Mouse (Mus musculus): ENCODE results near the gene Il11. TPM values are rescaled to one million over a fixed set of nuclear protein-coding genes. Genes with fewer than 3 reads are reported as not detected.
A peak's percentile ranks its signal among the peaks of the same experiment; 100 is the strongest.

The Il11 gene
- total RNA-seq, 2 experiments from 2014 or later = 0.17 to 0.51 TPM

- DNase-seq (ENCODE audit: low spot score in 2 of 2) = no peak
Measured at GRCm38 (mm10) chr7:4743354-4743753, 39.3 kb downstream of the Il11 start.

DNA sequence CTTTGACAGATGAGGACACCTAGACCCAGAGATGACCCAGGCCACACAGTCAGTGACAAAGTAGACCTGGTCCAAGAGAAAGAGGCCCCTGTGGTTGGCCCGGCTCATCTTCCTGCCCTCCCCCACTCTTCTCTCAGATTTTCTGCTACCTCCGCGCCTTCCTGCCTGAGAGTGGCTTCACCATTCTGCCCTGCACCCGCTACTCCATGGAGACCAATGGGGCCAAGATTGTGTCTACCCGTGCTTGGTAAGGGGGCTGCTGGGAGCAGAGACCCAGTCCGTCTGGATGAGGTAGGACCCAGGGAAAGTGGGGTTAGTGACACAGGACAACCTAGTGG lies 40.2 kb downstream of the Il11 start:
- DNase-seq (ENCODE audit: low spot score in 2 of 2) = no peak

DNA sequence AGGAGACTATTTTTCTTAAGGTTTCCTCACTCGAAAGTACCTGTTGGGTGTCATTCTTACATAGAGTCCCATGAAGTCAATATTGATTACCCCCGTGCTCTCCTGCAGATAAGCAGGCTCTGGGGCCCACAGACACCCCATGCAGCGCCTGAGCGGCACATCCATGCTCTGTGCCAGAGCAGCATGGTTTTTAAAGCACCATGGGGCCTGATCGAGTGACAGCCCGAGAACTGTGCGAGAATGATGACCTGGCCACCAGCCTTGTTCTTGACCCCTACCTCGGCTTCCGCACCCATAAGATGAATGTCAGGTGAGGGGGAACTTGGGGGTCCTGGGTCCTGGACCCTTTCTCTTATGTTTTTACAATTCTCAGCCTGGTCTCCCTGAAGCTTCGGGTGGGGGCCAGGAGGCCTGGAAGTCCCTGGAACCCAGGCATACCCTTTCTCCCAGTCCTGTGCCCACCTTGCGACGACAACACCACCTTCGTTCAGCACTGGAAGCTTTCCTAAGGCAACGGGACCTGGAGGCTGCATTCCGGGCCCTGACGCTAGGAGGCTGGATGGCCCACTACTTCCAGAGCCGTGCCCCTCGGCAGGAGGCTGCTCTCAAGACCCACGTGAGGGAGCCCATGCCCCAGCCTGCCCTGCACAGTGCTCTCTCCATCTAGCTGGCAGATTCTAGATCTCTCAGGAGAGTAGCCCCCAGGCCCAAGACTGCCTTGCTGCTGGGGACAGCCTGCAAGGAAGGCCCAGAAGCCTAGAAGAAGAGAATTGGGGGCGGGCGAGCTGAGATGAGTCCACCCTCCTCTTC lies 40.8 kb downstream of the Il11 start:
- no peak for DNase-seq (ENCODE audit: low spot score in 2 of 2)

- DNase-seq (ENCODE audit: low spot score in 2 of 2) = peak; percentile 31 to 46
Measured at GRCm38 (mm10) chr7:4741151-4741550, 41.5 kb downstream of the Il11 start.

- no peak for DNase-seq (ENCODE audit: low spot score in 2 of 2)
Measured at GRCm38 (mm10) chr7:4740309-4740727, 42.3 kb downstream of the Il11 start.

DNA sequence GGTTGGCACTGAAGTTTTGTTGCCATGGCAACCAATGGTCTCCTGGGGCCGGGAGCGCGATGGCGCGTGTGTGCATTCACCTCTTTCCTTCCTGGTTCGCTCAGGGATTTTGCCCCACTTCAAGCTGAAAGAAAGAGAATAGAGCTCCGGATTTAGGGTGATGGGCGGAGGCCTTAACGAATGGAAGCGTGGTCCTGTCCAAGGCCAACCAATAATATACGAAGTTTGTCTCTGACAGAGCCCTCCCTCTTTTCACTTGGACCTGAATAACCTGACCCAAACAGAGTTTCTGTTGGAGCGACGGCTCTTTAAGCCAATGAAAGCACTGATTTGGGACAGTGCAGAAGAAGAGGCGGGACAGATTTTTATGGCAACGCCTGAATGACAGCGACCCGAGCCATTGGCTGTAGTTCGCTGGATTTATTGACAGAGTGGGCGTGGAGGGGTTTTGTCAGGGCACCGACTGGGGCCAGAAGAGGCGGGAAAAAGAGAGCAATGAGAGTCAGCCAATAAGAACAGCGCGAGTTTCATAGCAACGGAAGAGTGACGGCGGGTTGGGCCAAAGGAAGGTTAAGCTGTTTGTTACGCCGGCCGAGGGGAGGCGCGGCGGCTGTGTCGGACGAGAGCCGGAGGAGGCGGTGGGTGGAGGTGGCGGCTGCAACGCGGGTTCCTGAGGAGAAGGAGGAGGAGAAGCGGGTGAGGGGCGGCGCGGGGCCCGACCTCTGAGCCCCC lies 42.9 kb downstream of the Il11 start, which contains the start of gene Kmt5c:
TSS of gene Kmt5c (plus strand) at position 572 of the 732 bp plus-strand sequence.
- peak; percentile 87 for DNase-seq (ENCODE audit: low spot score in 2 of 2)

- DNase-seq (ENCODE audit: low spot score in 2 of 2) = no peak
Measured at GRCm38 (mm10) chr7:4739041-4739543, 43.6 kb downstream of the Il11 start.

DNA sequence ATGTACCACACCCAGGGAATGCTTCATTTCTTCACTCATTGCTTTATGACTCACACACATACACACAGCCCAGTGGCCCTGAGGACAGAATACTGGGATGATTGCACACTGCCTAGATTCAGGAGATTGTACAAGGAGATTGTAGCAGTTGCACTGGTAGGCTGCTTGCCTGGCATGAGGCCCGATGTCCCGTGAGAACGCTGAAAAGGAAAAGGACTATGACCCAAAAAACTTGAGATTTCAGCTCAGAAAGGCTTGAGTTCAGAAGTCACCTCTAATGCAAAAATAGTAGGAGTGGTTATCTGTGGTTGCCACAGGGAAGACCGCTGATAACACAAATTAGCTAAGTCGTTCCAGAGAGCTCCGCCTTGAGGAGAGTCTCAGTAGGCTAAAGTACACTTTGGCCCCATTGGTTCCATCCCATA lies 49.7 kb downstream of the Il11 start:
- DNase-seq (ENCODE audit: low spot score in 2 of 2) = no peak

GRCm38 (mm10) chr7:4731090-4731489 lies 51.6 kb downstream of the Il11 start:
- DNase-seq (ENCODE audit: low spot score in 2 of 2) = no peak

DNA sequence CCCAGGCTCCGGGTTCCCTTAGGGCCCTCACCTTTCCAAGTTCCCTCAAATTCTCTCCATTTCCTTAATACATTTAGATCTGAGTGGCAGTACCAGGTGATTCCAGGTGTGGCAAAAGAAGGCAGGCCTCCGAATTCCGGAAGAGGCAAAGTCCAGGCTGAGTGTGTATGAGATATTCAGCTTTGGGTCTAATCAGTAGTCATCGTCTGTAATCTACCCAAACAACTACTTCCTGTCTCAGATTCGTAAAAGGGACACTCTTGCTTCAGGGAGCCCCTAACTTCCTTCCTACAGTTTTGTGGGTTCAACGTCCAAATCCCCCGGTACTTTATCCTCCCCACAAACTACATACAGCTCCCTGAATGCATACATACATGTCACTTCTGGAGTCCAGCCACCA lies 57.5 kb downstream of the Il11 start, which contains the start of gene Tmem150b:
TSS of gene Tmem150b (minus strand) at position 81 of the 400 bp plus-strand sequence.
- no peak for DNase-seq (ENCODE audit: low spot score in 2 of 2)

DNA sequence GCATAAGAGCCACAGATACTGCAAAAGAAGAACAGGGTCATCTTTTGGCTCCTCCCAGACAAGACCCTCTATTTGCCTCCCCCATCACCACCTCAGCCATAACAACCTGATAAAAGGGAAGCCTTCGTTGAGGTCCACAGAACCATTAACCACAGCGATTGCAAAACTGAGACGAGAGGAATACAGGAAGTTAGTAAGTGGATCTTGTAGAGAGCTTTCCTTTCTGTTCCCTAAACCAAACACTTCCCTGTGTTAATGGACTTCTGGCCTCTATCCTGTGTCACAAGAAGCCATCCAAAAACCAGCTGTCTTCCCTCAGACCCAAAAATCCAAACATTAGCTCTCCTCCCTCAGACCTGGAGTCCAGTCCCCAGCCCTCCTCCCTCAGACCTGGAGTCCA lies 58.3 kb downstream of the Il11 start:
- no peak for DNase-seq (ENCODE audit: low spot score in 2 of 2)

DNA sequence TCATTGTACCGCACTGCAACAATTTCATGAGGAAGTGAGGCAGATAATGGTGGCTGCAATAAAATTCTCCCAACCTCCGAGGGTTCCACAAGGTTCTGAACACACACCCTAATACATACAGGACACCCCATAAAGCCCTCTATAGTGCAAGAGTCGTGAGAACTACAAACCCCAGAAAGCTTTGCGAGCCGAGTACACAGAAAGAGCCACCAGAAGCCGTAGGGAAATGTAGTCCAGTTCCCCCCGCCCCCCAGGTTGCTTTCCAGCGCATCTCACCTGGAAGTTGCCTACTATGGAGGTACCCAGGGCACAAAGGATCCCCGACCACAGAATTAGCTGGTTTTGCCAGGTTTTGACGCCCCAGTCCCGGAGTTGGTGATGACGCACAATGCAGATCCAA lies 59.2 kb downstream of the Il11 start:
- no peak for DNase-seq (ENCODE audit: low spot score in 2 of 2)

Other genes starting within 250 kb of the Il11 start
- gene Syt5, start 235.3 kb downstream of the Il11 start, total RNA-seq (2021) = 1 to 10 TPM; 7.0 to 7.5 TPM
- not detected for gene Ptprh, start 178.8 kb downstream of the Il11 start, total RNA-seq (2021)
- gene Tmem86b, start 151.4 kb downstream of the Il11 start, total RNA-seq (2021) = 1 to 10 TPM; 7.4 to 9.6 TPM
- gene Ppp6r1, start 123.8 kb downstream of the Il11 start, total RNA-seq (2021) = 10 to 100 TPM; 79.2 to 98.8 TPM
- 10 to 100 TPM; 47.8 TPM for gene Hspbp1, start 97.8 kb downstream of the Il11 start, total RNA-seq (2021)
- 1 to 10 TPM; 4.0 to 5.3 TPM for gene Brsk1, start 92.3 kb downstream of the Il11 start, total RNA-seq (2021)
- under 1 TPM; 0.36 to 0.38 TPM for gene Tmem150b, start 57.6 kb downstream of the Il11 start, total RNA-seq (2021)
- gene Kmt5c, start 42.7 kb downstream of the Il11 start, total RNA-seq (2021) = 10 to 100 TPM; 34.5 to 35.3 TPM
- gene Cox6b2, start 29.8 kb downstream of the Il11 start, total RNA-seq (2021) = 10 to 100 TPM in 1 of 2 experiments, 1 to 10 TPM in 1; 7.6 to 10.6 TPM
- gene Fam71e2, start 11.6 kb downstream of the Il11 start, total RNA-seq (2021) = not detected
- not detected for gene Tmem190, start 78 bp upstream of the Il11 start, total RNA-seq (2021)
- 10 to 100 TPM in 1 of 2 experiments, 1 to 10 TPM in 1; 6.5 to 12.1 TPM for gene Tmem238, start 6.8 kb upstream of the Il11 start, total RNA-seq (2021)
- 100 to 1,000 TPM; 849 to 923 TPM for gene Rpl28, start 10.0 kb upstream of the Il11 start, total RNA-seq (2021)
- gene Ube2s, start 29.7 kb upstream of the Il11 start, total RNA-seq (2021) = 100 to 1,000 TPM; 119 to 128 TPM
- 1 to 10 TPM; 2.1 to 2.4 TPM for gene Shisa7, start 61.8 kb upstream of the Il11 start, total RNA-seq (2021)
- 10 to 100 TPM in 1 of 2 experiments, 1 to 10 TPM in 1; 9.6 to 18.3 TPM for gene Isoc2b, start 87.4 kb upstream of the Il11 start, total RNA-seq (2021)
- gene Isoc2a, start 94.3 kb upstream of the Il11 start, total RNA-seq (2021) = 10 to 100 TPM; 32.7 to 38.0 TPM
- not detected for gene Gm36210, start 123.7 kb upstream of the Il11 start, total RNA-seq (2021)
- gene Zfp628, start 132.4 kb upstream of the Il11 start, total RNA-seq (2021) = 10 to 100 TPM; 13.9 to 17.2 TPM
- 10 to 100 TPM in 1 of 2 experiments, 1 to 10 TPM in 1; 9.8 to 11.6 TPM for gene Nat14, start 139.2 kb upstream of the Il11 start, total RNA-seq (2021)
- 1 to 10 TPM; 2.2 to 2.5 TPM for gene Ssc5d, start 142.9 kb upstream of the Il11 start, total RNA-seq (2021)
- gene Sbk2, start 181.5 kb upstream of the Il11 start, total RNA-seq (2021) = 1 to 10 TPM in 1 of 2 experiments, under 1 TPM in 1; 0.96 to 2.5 TPM
- gene Sbk3, start 188.3 kb upstream of the Il11 start, total RNA-seq (2021) = under 1 TPM; 0.13 to 0.22 TPM
- gene Zfp579, start 213.3 kb upstream of the Il11 start, total RNA-seq (2021) = 10 to 100 TPM; 15.9 to 25.4 TPM
- gene Zfp524, start 231.6 kb upstream of the Il11 start, total RNA-seq (2021) = 10 to 100 TPM; 10.2 to 11.5 TPM
- 10 to 100 TPM; 21.7 to 22.5 TPM for gene Fiz1, start 231.8 kb upstream of the Il11 start, total RNA-seq (2021)
- gene Gm44973, start 232.6 kb upstream of the Il11 start, total RNA-seq (2021) = not detected
- 10 to 100 TPM; 24.4 to 24.5 TPM for gene Zfp865, start 237.5 kb upstream of the Il11 start, total RNA-seq (2021)
- gene Ccdc106, start 237.7 kb upstream of the Il11 start, total RNA-seq (2021) = 1 to 10 TPM; 1.5 to 2.6 TPM